Mouse (Mus musculus): ENCODE measurements around the gene Tnfsf10. TPM values are rescaled to one million over a fixed set of nuclear protein-coding genes. Genes with fewer than 3 reads are reported as not detected.

Tnfsf10 gene
- polyA plus RNA-seq (2021; fragmentation: Nextera tagmentation) = 0.59 and 0.94 TPM in 2 replicates
- long read RNA-seq, experiment 1, full-length matches to known transcripts = 1 of 4 reads
- long read RNA-seq, experiment 1, partial matches to known transcripts = 2 of 4 reads
- long read RNA-seq, experiment 1, other reads (novel, unspliced or antisense) = 1 of 4 reads
- long read RNA-seq, experiment 2, partial matches to known transcripts = 0 of 1 reads
- long read RNA-seq, experiment 2, other reads (novel, unspliced or antisense) = 1 of 1 reads

DNA sequence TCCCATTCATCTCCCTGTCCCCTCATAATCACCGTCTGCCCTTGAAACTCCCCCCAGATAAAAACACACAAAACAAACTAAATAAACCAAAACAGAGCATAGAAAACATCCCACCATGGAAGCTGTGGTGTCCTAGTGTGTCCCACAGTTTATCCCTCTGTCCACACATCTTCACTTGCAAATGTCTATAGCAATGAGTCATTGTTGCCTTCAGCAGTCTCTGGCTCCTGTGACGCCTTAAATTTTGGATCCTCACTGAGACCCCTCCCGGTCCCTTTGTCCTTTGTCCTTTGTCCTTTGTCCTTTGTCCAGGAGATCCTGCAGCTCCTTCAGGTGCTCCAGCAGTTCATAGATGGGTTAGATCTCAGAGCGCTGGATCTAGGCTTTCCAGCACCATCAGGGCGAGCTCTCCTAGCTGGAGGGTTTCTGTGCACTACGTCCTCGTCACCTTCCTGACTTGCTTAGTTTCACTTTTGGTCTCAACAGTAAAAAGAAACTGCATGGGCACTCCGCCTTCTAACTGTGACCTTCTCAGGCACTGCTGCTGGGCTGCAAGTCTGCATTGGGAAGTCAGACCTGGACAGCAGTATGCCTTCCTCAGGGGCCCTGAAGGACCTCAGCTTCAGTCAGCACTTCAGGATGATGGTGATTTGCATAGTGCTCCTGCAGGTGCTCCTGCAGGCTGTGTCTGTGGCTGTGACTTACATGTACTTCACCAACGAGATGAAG lies at the start of gene Tnfsf10:
Tnfsf10 (plus strand) TSS at position 470 of the 729 bp plus-strand sequence.

DNA sequence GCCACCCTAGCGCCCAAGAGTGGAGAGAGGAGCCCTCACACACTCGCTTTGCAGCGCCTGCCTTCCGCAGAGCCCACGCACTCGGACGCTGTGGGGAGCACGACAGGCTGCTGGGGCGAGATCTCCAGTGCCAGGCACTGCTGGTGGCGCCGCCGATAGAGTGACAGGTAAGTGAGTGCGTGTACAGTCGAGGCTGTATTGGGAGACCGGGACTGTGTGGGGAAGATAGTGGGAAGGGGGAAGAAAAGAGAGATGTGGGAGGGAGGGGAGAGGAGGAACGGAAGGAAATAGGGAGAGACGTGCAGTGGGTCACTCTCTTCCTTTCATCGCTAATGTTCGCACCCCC lies 54.4 kb downstream of the Tnfsf10 start, which contains the start of gene Ghsr:
Ghsr (plus strand) TSS at position 76 of the 346 bp plus-strand sequence.

Other genes starting within 250 kb of the Tnfsf10 start
- 0.12 and 0.20 TPM in 2 replicates for gene Ect2, start 163.2 kb upstream of the Tnfsf10 start, polyA plus RNA-seq (2021; fragmentation: Nextera tagmentation)
- 90.2 and 114 TPM in 2 replicates for gene Nceh1, start 134.1 kb upstream of the Tnfsf10 start, polyA plus RNA-seq (2021; fragmentation: Nextera tagmentation)
- not detected in 2 replicates for gene Ghsr, start 54.3 kb downstream of the Tnfsf10 start, polyA plus RNA-seq (2021; fragmentation: Nextera tagmentation)